Mouse (Mus musculus) adrenal gland, postnatal 14 days (tissue): ENCODE measurements at regions not wholly inside any gene's neighbourhood (a gene's known extent, or its start where the extent isn't known, plus 50 kb on each side); places are given as distances from the start of the nearest gene placed in this dataset.

Experiments used
- DNase-seq: peaks from one replicate; pipeline ENCODE4 v3.0.0; 2021; ENCODE audit warnings: mixed read lengths

DNA sequence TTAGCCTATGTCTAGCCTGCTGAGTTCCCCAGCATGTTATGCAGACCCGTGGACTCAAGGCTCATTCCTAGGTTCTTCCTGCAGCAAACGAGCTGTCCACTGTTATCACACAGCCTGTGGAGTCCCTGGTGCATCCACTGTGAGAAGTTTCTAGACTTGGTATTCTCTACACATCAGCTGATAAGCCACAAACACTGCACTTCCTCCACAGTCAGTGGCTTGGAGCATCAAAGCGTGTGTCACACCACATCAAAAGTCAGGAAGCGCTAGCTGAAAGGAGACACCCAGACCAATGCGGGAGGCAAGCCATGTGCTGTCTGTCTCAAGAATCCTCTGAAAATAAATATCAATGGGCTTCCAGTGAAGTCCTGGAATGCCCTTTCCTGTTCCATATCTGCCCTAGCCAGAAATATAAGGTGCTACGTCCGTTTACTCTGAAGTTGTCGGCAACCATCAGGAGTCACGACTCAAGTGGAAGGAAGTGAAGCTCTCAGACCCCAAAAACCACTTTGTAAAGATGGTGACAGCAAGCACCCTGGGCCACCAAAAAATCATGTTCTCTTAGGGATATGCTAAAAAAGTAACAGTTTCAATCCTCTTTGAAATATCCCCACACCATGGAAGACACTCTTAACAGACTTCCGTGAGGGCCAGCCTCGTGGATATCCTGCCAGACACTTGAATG, 227.7 kb downstream of the Adgrl2 start:
- no peak for DNase-seq

DNA sequence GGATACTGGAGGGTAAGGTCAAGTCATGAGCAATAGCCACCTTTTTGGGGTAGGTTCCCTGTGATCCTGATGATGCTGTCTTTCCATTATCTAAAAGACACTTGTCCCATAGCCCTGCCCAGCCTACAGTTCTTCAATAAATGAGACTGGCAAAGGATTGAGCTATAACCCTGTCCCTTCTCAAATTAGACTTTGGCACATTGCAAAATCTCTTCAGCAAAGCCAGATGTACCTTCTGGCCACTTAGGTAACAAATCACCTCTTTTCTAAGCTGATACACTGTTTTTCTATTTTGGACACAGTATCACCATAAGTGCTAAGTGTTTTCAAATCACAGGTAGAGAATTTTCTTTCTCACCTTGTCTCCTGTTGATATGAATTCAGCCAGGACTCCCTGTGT, 228.8 kb downstream of the Adgrl2 start:
- DNase-seq, result no peak

DNA sequence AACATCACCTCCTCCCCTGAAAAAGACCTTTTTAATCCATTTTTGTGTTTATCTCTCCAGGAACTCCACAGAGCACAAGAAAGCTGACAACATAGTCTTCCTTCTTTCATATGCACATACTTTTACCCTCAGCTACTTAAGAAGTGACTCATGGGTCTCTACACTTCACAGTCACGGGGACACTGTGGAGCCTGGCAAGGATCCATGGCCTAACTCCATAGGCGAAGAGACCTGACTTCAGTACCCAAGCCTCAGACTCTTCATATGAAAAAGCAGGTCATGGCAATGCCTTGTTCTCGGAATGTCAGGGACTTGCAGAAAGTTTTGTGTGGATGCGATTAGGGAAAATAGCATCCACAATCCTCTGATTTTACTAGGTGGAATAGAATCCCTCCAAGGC, 230.9 kb downstream of the Adgrl2 start:
- DNase-seq, result peak; percentile 15

DNA sequence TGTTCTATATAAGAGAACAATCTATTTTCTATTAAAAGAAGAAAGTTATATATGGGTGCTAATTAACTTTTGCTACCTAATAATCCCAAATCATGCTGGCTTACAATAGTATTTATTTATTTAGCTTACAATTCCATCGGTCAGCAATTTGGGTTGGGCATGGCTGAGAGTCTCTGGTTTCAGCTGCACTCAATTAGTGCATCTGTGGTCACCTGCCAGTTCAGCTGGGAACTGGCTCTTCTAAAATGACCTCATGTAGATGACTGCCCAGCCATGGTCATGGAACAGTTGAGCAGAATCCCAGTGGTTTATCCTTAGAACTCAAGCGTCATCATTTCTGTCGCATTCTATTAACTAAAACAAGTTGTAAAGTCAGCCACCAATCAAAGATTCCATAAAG, 244.1 kb downstream of the Adgrl2 start:
- DNase-seq, result no peak

DNA sequence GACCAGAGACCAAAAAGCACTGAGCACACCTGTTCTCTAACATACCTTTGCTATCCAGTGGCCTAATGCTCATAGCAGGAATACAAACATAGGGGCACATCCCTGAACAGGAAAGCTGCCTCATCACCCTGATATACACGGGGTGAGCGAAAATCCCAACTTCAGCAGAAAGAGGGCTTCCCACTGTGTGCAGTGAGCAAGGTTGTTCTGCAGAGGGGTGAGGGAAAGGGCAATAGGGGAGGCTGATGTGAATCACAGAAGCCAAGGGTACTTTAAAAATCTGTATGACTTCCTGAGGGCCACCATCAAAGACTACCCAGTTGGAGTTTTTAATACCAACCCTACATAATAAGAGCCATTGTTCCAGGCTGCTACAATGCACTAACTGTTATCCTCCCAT, 245.7 kb downstream of the Adgrl2 start:
- DNase-seq, result no peak

DNA sequence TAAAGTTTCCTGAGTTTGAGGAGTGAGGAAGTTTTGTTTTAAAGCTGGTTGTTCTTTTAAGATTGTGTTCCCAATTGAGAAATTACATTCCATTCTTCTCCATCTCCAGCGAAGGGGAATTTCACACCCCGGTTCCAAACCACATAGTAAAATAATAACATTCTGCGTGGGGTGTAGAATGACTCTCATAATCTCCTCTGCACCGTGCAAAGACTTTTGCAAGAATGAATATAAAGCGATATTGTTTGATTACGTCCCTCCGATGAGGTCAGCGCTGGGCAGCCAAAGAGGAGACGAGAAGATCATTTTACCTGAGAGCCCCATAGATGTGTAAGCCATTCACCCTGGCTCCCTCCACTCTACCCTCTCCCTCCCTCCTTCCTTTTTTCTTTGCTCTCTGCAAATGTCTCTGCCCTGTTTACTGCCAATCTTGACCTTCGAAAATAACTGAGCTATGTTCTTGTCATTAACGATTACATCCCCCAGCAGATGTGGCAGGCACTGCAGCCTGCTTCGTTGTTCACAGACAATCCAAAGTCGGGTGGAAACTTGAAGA, 256.1 kb downstream of the Adgrl2 start:
- no peak for DNase-seq

DNA sequence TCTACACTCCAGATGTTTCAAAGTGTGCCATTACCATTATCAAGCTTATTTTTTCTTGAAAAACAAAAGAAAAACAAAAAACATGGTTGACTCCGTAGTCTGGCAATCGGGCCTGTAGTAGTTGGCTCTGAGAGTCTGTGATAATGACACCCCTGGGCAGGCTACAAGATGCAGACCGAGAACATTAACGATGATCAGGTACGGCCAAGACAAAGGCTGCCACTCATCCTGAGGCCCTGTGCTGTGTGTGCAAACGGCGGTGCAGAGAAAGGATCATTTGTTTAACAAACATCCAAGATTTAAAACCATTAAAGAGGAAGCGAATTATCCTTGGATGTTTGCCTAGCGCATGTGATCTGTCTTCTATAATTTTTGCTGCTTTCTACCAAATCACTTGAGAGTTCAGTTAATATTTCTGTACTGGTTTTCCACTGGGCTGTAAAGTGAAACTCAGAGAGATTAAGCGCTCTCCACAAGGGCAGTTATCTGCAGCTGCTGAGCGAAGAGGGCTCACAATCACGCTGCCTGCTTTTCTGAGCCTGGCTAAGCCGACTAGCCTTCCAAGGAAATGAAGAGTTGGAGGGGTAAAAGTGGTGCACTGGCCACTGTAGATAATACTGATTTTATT, 257.0 kb downstream of the Adgrl2 start:
- DNase-seq, result peak; percentile 24

DNA sequence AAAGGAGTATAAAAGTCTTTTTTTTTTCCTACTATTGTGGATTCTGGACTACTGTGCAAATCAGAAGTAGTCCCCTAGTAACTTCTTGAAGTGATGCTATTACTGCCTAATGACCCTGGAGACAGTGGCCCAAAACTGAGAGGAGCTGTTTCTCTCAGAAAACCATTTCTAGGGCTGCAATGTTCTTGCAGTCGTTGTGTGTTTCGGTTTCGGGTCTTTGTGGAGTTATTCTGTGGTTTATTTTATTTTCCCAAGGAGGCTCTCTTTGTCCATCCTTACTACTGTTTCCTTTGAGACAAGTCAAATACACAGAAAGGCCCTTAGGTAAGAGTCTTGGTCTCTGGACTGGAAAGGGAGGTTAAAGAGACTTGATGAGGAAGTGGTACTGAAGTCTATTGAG, 258.9 kb downstream of the Adgrl2 start:
- no peak for DNase-seq

DNA sequence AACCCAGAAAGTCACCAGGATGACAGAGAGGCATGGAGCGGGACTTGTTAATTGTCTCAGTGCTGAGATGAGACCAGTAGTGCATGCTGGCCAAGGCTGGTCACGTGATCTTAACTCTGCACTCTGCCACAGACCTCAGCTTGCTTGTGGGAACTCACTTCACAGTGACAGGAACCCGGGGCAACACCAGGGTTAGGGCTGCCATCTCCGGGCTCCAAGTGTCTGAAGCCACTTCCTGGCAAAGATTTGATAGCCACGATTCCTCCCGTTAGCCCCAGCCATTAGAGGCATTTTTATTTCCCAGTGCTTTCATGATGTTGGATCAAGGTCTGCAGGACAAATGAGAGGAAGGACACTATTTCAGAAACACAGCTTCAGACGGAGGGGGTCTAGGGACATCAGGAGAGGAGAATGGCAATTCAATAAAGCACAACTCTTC, 261.1 kb downstream of the Adgrl2 start:
- peak; percentile 17 for DNase-seq

DNA sequence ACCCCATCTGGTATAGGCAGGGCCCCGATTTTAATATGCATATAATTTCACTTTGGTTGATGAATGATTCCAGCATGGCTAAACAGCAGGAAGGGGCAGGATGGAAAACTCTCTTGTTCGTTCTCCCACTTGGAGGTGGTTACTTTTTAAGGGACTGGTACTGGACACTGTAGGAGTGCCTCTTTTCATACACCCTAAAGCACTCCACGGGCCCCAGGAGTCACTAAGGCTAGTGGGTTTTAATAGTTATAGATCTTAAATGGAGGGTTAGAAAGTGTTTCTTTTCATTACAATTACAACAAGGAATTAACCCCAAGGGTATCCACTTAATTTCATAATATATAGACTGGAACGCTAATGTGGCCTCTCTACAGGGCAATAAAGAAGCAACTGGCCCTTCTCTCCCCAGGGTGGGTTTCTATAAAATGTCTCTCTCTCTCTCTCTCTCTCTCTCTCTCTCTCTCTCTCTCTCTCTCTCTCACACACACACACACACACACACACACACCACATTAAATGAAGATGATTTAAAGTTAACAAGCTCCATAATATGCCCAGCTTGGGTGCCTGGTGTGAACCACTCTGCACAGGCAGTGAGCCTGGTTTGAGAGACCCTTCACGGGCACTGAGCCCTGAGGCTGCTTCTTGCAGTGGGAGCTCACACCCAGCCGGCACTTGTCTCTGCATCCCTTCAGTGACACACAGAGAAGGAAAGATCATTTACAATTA, 261.7 kb downstream of the Adgrl2 start:
- DNase-seq, result no peak

DNA sequence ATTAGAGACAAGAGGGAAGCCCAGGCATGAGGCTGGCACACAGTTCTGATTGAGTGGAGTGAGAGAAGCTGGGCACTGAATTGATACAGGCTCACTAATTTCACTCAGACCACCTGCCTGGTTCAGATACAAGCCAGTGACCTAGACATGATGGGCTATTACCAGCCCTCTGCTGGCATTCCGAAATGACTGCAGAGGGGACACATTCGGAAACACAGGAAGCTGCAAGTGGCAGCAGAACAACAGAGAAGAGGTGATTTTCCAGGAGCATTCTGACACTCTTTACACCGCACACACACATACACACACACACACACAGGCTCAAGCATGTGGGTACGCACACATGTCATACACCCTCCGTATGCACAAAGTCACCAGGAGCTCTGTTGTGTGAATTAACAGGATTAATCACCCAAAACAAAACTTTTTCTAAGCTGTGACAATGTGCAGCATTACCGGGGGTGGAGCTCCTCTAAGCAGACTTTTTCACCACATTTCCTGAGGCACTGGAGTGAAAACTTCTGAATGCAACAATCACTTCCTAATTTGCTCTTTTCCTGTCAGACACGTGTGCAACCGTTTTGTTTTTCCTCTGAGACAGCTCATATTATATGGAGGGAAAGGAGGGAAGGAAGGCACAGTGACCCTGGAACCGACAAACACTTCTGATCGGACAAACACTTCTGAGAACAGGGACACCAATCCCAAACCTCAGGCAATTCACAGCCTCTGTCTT, 263.6 kb downstream of the Adgrl2 start:
- DNase-seq, result no peak

DNA sequence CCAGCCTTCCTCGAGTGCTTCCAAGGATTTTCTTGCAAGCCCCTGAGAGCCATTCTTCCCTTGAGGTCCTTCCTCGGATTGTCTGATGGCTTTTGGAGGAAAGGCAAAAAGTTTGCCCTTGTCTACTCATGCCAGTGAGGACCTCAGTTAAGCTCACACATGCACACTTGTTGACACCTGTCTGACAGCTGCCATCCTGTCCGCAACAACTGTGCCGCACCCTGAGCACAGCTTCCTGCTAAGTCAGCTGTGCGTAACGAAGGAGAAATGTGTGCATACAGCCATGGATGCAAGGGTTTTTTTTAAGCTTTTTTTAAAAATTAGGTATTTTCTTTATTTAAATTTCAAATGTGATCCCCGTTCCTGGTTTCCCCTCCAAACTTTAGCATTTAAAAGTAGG, 293.8 kb downstream of the Adgrl2 start:
- no peak for DNase-seq

DNA sequence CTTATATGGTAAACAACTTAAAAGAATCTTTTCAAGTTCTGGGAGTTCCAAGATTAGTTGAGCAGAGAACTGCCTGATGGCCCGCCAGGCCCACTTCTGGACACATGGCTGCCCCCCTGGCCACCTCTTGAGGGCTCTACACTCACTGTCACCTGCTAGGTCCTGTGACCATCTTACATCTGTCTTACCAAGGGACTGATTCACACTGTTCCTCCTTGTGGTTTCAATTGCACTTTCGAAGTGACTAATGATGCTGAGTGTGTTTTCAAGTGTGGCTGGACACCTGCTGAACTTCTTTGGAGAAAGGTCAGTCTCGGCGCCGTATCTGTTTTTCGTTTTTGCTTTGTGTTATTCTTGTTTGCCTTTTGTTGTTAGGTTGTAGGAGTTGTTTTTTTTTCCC, 294.9 kb downstream of the Adgrl2 start:
- DNase-seq, result no peak

DNA sequence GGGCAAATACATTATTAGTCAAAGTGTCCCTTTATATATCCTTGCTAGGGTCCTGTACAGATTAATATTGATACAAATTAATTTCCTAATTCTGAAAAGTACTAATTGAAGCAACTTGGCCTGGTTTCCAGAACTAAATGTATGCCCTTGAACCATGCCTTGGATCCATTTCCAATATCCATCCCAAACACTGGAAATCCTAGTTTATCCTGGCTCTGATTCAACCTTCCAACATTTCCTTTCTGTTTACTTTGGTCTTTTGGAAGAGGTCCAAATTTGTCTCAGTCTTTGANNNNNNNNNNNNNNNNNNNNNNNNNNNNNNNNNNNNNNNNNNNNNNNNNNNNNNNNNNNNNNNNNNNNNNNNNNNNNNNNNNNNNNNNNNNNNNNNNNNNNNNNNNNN, 307.2 kb downstream of the Adgrl2 start:
- DNase-seq, result no peak

DNA sequence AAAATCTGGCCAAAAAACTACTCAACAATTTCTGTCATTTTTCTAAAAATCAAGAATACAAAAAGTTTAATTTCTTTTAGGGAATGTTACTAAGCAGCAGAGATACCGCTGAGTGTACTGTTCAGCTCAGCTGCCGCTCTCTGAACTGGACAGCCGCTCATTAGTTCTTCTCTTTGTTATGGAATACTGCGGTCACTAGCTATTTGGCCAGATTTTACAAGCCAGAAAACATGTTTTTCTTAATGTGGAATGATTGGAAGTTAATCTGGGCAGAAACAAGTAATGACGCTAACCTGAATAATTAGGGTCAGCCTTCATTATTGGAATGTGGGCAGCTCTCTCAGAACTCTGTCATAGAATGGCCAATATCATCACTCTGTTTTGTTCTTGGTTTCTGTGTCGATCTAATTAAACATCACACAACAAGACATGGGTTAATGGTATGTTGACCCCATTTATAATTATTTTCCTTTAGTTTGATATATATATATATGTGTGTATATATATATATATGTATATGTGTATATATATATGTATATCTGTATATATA, 307.8 kb downstream of the Adgrl2 start:
- no peak for DNase-seq

DNA sequence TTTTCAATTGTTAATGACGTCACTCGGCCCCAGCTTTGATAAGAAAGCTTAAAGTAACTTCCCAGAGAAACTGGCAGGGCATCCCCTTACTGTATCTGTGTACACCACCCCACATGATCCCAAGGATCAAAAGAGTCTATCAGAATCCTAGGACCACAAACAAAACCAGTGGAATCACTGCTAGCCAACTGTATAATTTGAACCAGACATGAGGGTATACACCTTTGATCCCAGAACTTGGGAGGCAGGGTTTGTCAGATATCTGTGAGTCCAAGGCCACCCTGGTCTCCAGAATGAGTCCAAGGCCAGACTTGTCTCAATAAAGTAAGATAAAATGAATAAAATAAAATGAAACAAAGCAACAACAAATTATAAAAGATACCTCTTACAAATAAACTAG, 309.2 kb downstream of the Adgrl2 start:
- no peak for DNase-seq

DNA sequence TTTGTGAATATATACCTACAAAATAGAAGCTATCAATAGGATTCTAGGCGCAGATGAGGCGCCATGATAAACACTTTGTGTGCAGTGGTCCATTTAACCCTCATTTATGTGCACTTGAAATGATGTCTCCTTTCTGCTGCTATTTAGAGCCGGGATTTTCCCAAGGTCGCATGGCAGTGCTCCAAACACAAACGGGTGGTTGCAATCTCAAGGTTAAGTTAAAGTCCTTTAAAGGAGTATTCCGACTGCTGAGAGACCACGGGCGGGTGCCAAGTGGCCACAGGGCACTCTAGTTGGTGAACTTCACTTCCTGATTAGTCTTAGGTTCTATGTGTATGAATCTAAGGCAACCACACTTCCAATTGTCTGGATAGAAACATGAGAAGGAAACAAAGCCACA, 309.6 kb downstream of the Adgrl2 start:
- peak; percentile 71 for DNase-seq

DNA sequence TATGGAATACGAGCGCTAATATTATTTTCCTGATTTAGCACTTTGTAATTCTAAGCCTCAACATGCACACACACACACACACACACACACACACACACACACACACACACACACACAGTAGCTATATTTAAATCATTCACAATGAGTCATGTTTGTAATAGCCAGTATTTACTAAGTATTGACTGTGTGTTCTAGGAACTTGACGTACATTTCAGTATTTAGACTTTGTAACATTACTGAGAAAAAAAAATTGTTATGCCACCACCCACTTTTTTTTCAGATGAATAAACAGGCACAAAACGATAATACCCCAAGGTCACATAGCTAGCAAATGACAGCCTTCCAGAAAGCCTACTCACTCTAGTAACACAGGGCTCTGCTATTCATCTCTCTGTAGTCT, 310.3 kb downstream of the Adgrl2 start:
- no peak for DNase-seq

DNA sequence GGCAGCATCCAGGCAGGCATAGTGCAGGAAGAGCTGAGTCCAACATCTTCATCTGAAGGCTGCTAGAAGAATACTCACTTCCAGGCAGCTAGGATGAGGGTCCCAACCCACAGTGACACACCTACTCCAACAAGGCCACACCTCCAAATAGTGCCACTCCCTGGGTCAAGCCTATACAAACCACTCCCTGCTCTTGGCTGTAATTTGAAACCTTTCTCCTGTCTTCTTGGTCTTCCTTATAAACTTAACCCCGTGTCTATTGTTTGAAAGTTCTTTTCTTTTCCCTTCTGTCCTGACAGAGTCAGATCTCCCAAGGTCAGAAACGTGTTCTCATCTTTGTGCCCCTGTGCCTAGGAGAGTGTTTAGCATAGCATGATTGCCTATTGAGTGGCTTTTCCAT, 311.2 kb downstream of the Adgrl2 start:
- no peak for DNase-seq

DNA sequence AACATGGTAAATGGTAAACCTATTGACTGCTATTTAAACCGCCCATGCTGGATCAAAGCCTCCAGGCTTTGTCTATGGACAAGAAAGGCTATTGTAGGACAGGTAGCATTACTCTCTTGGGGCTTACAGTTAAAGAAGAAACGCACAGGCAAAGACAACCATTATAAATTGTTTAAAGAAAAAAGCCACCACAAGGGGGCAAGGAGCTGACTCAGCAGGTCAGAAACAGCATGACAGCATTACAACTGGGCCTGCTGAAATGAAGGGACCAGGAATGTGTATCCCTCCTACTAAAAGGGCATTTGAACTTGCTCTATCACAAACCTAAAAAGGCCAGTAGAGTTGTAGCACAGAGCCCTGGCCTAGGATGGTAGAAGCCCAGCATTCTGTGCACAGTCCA, 314.3 kb downstream of the Adgrl2 start:
- no peak for DNase-seq

DNA sequence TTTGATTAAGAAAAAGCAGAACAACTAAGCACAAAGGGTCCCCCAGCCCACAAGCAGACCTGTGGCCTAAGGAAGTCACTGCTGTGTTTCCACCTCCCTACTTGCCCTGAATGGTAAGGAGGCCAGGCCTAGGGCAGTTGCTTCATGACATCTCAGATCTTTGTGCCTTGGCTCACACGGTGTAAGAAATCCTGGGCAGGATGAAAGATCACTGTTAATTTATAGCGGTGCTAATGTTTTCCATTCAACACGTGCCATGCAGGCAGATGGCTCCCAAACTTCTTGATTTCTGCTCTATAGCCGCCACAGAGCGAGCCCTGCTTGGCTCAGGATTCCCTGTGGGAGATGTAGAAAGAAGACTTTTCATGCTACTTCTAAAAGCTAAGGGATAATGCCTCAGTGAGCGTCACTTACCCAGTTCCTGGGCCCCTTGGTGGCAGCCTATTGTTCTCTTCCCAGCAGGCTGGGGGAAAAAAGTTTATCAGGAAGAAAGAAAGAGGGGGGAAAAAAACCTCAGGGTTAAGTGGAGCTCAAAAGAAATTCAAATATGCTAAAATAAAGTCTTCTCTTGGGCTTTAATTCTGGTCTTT, 327.4 kb downstream of the Adgrl2 start:
- no peak for DNase-seq

DNA sequence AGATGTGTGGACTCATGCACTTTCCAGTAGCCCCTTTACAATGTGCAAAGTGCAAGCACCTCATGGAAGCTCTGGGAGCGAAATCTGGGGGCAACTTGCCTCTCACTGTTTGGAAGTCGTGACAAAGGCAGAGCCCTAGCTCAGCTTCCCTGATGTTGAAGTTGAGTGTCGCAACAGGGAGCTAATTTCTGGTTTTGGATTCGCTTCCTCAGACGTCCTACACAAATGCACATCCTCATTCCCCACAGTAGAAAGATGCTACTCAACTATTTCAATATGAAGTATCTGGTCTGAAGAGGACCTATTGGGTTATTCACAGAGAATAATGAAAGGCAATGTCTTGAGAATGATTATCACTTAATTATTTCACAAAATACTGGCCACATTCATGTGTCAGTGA, 331.3 kb downstream of the Adgrl2 start:
- no peak for DNase-seq
